Mouse (Mus musculus) heart, embryonic 16.5 days (tissue): ENCODE measurements around the gene Sgk1. TPM values are rescaled to one million over a fixed set of nuclear protein-coding genes. Genes with fewer than 3 reads are reported as not detected.
A peak's percentile ranks its signal among the peaks of the same experiment; 100 is the strongest.

Source experiments
- ATAC-seq: fragments of 200-750 bp; cut with Nextera tagmentation; replicated peaks from 2 replicates; pipeline ENCODE4 v1.8.0; 2017; ENCODE audit warnings: moderate number of reproducible peaks; ENCODE audit not compliant: insufficient read depth, low FRiP score; ENCODE audit errors: extremely low read depth
- H3K27ac ChIP-seq: fragments of 300-500 bp; sonication (generic); 2 replicates; pipeline ENCODE4 v1.5.1; 2014; ENCODE audit warnings: mild to moderate bottlenecking, low read length, control low read depth, moderate library complexity
- H3K27me3 ChIP-seq: fragments of 300-500 bp; sonication (generic); 2 replicates; pipeline ENCODE4 v1.6.1; 2014; ENCODE audit warnings: low read length, mixed read lengths; ENCODE audit not compliant: control insufficient read depth, insufficient read depth
- H3K36me3 ChIP-seq: fragments of 300-500 bp; sonication (generic); 2 replicates; pipeline ENCODE4 v1.6.1; 2014; ENCODE audit not compliant: control insufficient read depth, insufficient read depth
- H3K4me1 ChIP-seq: fragments of 300-500 bp; sonication (generic); 2 replicates; pipeline ENCODE4 v1.6.1; 2014; ENCODE audit warnings: low read length, mixed read lengths; ENCODE audit not compliant: control insufficient read depth, insufficient read depth
- H3K4me2 ChIP-seq: fragments of 300-500 bp; sonication (generic); 2 replicates; pipeline ENCODE4 v1.6.1; 2014; ENCODE audit warnings: low read depth, mild to moderate bottlenecking, control low read depth, low read length
- H3K4me3 ChIP-seq: fragments of 300-500 bp; sonication (generic); 2 replicates; pipeline ENCODE4 v1.5.1; 2014; ENCODE audit warnings: mild to moderate bottlenecking, control low read depth, low read length
- H3K9ac ChIP-seq: fragments of 300-500 bp; sonication (generic); 2 replicates; pipeline ENCODE4 v1.6.1; 2014; ENCODE audit warnings: low read length, control low read depth
- H3K9me3 ChIP-seq: fragments of 300-500 bp; sonication (generic); replicated peaks from 2 replicates; pipeline ENCODE4 v1.6.1; 2016; ENCODE audit warnings: low read length; ENCODE audit not compliant: control insufficient read depth
- WGBS: fragments of 180-500 bp; shearing (Covaris S2); extraction: QIAGEN DNeasy Blood & Tissue Kit; methylation state at CpG from one replicate; pipeline ENCODE4 v1.1.7; 2014; 5-methylcytosine and 5-hydroxymethylcytosine counted together
- polyA plus RNA-seq: library from polyadenylated mRNA; unstranded; fragments of >200 nt; fragmentation: Nextera tagmentation; extraction: Ambion mirVana; gene quantifications from 2 replicates; pipeline ENCODE4 v1.2.1, GENCODE M21; 2015

The Sgk1 gene
- polyA plus RNA-seq, result 37.0 and 37.1 TPM in 2 replicates

DNA sequence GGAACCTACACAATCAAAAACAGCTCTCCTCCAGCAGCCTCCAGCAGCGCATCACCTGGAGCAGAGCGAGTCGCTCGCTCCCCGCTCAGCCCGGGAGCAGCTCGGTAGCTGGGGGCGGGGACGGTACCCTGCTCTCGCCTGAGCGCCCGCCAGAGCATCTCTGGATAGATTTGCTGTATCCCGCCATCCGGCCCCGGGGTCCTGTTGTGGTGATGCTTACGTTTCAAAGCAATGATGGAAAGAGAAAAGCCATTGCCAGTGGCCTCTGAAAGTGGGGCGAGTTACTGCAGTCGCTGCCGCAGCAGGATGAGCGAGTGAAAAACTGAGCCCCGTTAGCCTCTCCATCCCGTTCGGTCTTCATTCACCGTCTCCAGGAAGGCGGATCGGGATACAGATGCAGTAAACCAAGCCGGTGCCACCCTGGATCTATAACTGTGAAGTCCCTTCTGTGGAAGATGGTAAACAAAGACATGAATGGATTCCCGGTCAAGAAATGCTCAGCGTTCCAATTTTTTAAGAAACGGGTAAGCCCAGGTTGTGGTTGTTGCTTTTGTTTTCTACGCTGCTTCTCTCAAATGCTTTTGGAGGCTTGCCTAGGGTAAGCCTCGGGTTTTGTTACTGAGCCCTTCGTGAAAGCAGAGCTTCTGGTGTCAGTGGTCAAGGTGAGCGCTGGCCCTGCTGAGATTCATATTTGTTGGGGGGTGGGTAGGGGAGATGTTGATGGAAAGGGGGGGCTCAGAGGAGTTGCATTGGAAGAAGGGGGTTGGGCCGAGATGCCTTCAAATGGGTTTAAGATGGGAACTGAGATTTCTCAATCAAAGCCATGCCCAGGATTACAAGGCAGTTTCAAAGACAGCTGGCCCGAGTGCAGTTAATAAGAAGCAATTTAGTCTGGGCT is at the start of gene Sgk1:
TSS of gene Sgk1 (plus strand) at position 1 of the 898 bp plus-strand sequence.
- Histone ChIP-seq H3K4me2 (peak within 1 kb of the TSS; percentile 71), H3K4me1 (peaks cover 8% of the 10 kb centered on the region), H3K9me3 (no peaks in the 10 kb centered on the region), H3K4me3 (peak within 1 kb of the TSS; percentile 51), H3K27ac (no peak within 1 kb of the TSS), H3K9ac (peak within 1 kb of the TSS; percentile 57), H3K27me3 (peaks cover 13% of the 10 kb centered on the region), H3K36me3 (no peaks in the 10 kb centered on the region)
- no peak for ATAC-seq
- whole genome bisulfite sequencing, result 4% methylated on average over 36 of the region's 36 CpGs

GRCm38 (mm10) chr10:21832282-21832681 is 49.7 kb upstream of the Sgk1 start:
- Histone ChIP-seq H3K27ac (no peak overlapping the region), H3K36me3 (no peaks in the 10 kb centered on the region), H3K9me3 (no peaks in the 10 kb centered on the region), H3K4me2 (no peak overlapping the region), H3K4me1 (no peaks in the 10 kb centered on the region), H3K4me3 (no peak overlapping the region), H3K9ac (no peak overlapping the region), H3K27me3 (no peaks in the 10 kb centered on the region)
- 69% methylated on average over 2 of the region's 2 CpGs for WGBS
- no peak for ATAC-seq

DNA sequence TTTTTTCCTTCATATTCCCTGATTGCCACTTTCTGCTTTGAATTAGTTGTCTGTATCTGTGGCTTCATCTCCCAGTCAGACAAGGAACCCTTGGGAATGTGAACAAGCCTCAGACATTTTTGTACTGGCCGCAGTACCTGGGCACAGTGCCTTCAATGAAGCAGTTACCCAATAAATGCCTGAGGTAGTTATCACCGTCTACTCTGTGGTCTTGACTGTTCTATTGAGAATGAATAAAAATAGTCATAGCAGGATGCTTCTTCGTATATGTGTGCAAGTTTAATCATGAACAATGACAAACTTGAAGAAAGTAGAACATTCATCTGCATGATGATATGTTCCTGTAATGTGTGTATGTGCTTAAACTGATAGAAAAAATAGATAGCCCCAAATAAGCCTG is 48.2 kb upstream of the Sgk1 start:
- WGBS, result 76% methylated on average over 3 of the region's 3 CpGs
- no peaks in the 10 kb centered on the region for H3K27me3 ChIP-seq
- ATAC-seq, result no peak
- no peaks in the 10 kb centered on the region for H3K36me3 ChIP-seq
- H3K9me3 ChIP-seq, result no peaks in the 10 kb centered on the region
- no peak overlapping the region for H3K9ac ChIP-seq
- no peak overlapping the region for H3K27ac ChIP-seq
- H3K4me2 ChIP-seq, result no peak overlapping the region
- no peak overlapping the region for H3K4me3 ChIP-seq
- no peaks in the 10 kb centered on the region for H3K4me1 ChIP-seq

GRCm38 (mm10) chr10:21835077-21835476 is 46.9 kb upstream of the Sgk1 start:
- H3K4me1 ChIP-seq, result no peaks in the 10 kb centered on the region; the same call in 1 of the 2 replicates
- H3K9me3 ChIP-seq, result no peaks in the 10 kb centered on the region
- no peak overlapping the region for H3K27ac ChIP-seq
- H3K4me2 ChIP-seq, result no peak overlapping the region
- H3K27me3 ChIP-seq, result no peaks in the 10 kb centered on the region
- no peak for ATAC-seq
- 74% methylated on average over 7 of the region's 7 CpGs for WGBS
- no peak overlapping the region for H3K9ac ChIP-seq
- H3K36me3 ChIP-seq, result no peaks in the 10 kb centered on the region
- no peak overlapping the region for H3K4me3 ChIP-seq

DNA sequence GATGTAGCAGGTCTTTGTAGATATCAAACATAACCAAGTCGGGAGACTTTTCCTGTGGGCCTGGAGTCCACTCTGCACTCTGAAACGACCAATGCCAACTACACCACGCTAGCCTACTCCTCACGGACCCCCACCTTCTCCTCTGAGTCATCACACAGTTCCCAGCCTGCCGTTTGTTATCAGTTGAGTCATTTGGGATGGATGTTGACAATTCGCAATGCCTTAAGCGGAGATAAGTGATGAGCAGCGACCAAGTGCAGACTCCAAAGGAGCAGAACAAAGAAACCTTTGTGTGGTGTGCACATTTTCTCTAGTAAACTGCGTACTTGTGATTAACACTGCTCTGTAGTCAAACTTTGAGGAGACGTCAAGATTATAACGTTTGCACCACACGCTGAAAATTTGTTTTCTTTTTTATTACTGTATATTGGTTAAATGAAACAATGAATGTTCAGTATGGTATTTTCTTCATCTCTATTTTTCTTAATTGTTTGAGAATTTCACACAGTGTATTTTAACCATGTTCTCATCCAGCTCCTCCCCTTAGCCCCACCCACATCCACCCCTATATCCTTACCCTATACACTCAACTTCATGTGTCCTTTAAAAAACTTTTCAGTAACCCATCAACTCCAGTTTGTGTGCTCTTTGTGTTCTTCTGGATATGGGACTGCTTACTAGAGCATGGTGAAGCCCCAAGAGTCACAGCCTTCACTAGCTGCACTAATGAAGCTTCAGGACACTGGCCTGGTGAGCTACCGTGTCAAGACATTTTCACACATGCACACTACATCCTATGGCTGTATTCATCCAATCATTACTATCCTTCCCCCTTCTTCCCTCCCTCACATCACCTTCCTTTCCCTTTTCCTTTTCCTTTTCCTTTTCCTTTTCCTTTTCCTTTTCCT is 42.5 kb upstream of the Sgk1 start:
- peak; percentile 63 for ATAC-seq
- WGBS, result 26% methylated on average over 13 of the region's 13 CpGs
- Histone ChIP-seq H3K36me3 (no peaks in the 10 kb centered on the region), H3K27me3 (no peaks in the 10 kb centered on the region), H3K4me3 (no peak overlapping the region), H3K4me2 (no peak overlapping the region), H3K4me1 (no peaks in the 10 kb centered on the region; the same call in 1 of the 2 replicates), H3K9me3 (no peaks in the 10 kb centered on the region), H3K9ac (no peak overlapping the region), H3K27ac (no peak overlapping the region)

GRCm38 (mm10) chr10:21843326-21843725 is 38.7 kb upstream of the Sgk1 start:
- Histone ChIP-seq H3K27ac (no peak overlapping the region), H3K4me3 (no peak overlapping the region), H3K9me3 (no peaks in the 10 kb centered on the region), H3K27me3 (no peaks in the 10 kb centered on the region), H3K36me3 (no peaks in the 10 kb centered on the region), H3K9ac (no peak overlapping the region), H3K4me1 (no peaks in the 10 kb centered on the region; the same call in 1 of the 2 replicates), H3K4me2 (no peak overlapping the region)
- WGBS, result 86% methylated on average over 6 of the region's 6 CpGs
- no peak for ATAC-seq

DNA sequence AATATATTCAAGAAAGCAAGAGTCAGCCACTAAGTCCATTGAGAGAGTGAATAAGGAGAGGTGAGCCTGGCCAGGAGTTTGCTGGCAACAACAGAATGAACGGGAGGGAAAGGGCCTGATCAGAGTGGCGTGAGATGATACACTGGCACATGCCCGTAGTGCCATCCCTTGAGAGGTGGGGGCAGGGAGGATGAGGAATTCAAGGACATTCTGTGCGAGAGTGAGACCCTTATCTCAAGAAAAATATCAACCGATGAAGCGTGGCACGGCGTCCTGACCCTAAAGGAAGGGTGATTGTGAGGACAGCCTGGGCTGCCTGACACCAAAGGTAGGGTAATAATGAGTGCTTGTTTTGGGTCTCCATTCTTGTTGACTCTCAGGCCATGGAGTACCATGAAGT is 38.1 kb upstream of the Sgk1 start:
- Histone ChIP-seq H3K4me1 (no peaks in the 10 kb centered on the region; the same call in 1 of the 2 replicates), H3K27ac (no peak overlapping the region), H3K9me3 (no peaks in the 10 kb centered on the region), H3K9ac (no peak overlapping the region), H3K4me3 (no peak overlapping the region), H3K27me3 (no peaks in the 10 kb centered on the region), H3K4me2 (no peak overlapping the region), H3K36me3 (no peaks in the 10 kb centered on the region)
- WGBS, result 42% methylated on average over 8 of the region's 8 CpGs
- ATAC-seq, result no peak

GRCm38 (mm10) chr10:21844391-21844790 is 37.6 kb upstream of the Sgk1 start:
- H3K9me3 ChIP-seq, result no peaks in the 10 kb centered on the region
- no peak overlapping the region for H3K9ac ChIP-seq
- no peak overlapping the region for H3K27ac ChIP-seq
- H3K4me3 ChIP-seq, result no peak overlapping the region
- H3K36me3 ChIP-seq, result no peaks in the 10 kb centered on the region
- no peaks in the 10 kb centered on the region for H3K27me3 ChIP-seq
- H3K4me2 ChIP-seq, result no peak overlapping the region
- H3K4me1 ChIP-seq, result no peaks in the 10 kb centered on the region
- WGBS, result 72% methylated on average over 7 of the region's 7 CpGs
- ATAC-seq, result no peak
